In the genomic region with DNA sequence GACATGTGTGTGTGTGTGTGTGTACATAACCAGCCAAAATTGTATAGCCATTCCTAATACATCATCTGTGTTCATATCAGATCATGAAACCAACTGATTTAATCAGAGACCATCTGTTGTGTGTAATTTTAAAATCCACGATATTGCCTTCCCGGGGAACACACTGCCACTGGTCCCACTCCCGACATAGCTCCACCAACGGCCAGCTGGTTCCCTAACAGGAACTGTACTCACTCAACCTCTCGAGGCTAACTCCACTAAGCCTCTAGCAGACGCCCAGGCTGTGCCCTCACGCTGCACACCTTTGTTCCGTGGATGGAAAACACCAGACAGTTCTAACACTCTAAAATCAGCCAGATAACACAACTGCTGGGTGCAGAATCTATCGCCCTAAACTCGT, we compare ENCODE assay signal across 20 mouse cellular contexts. TPM values are rescaled to one million over a fixed set of nuclear protein-coding genes. Genes with fewer than 3 reads are reported as not detected.
DNase-seq lines count a peak whose midpoint lies in the region; ATAC-seq and TF ChIP-seq lines count a peak whose summit lies in the region.
"Had no signal": no experiment of that assay in that cellular context is flagged by ENCODE, and none has a peak within 500 bp of the region (broad histone marks: within the 10 kb centered on the region; RNA-seq: fewer than 3 reads in every experiment).

No protein-coding gene starts in this region.

- H3K4me3 ChIP-seq in forebrain, embryonic 15.5 days = no peak overlapping the region
- no peak overlapping the region for H3K4me3 ChIP-seq in forebrain, embryonic 10.5 days
- no peak overlapping the region for H3K4me3 ChIP-seq in intestine, postnatal 0 days (ENCODE audit: low read depth, low read length)
- H3K4me3 ChIP-seq: heart, embryonic 13.5 days; liver, embryonic 12.5 days; midbrain, embryonic 13.5 days had no signal

- 80% methylated on average over 10 of the region's 10 CpGs for WGBS in forebrain, embryonic 15.5 days
- WGBS in forebrain, embryonic 10.5 days = 86% methylated on average over 10 of the region's 10 CpGs
- 83% methylated on average over 10 of the region's 10 CpGs for WGBS in intestine, postnatal 0 days

- no peak overlapping the region for H3K9ac ChIP-seq in forebrain, embryonic 15.5 days (replicated peaks)
- no peak overlapping the region for H3K9ac ChIP-seq in intestine, postnatal 0 days (ENCODE audit: low read depth, low read length)
- H3K9ac ChIP-seq: heart, embryonic 13.5 days; liver, embryonic 12.5 days; lung, embryonic 14.5 days; midbrain, embryonic 13.5 days had no signal

- no peaks in the 10 kb centered on the region for H3K27me3 ChIP-seq in forebrain, embryonic 15.5 days
- no peaks in the 10 kb centered on the region for H3K27me3 ChIP-seq in forebrain, embryonic 10.5 days (ENCODE audit: poor library complexity, severe bottlenecking)
- H3K27me3 ChIP-seq in intestine, postnatal 0 days (replicated peaks; ENCODE audit: control insufficient read depth, insufficient read depth, low read length) = no peaks in the 10 kb centered on the region
- H3K27me3 ChIP-seq: CH12.LX; heart, embryonic 13.5 days; liver, embryonic 12.5 days; midbrain, embryonic 13.5 days had no signal

- H3K9me3 ChIP-seq in forebrain, embryonic 15.5 days = no peaks in the 10 kb centered on the region
- no peaks in the 10 kb centered on the region for H3K9me3 ChIP-seq in forebrain, embryonic 10.5 days
- no peaks in the 10 kb centered on the region for H3K9me3 ChIP-seq in intestine, postnatal 0 days (ENCODE audit: control insufficient read depth)
- H3K9me3 ChIP-seq: heart, embryonic 13.5 days; liver, embryonic 12.5 days; midbrain, embryonic 13.5 days had no signal

- no peak overlapping the region for H3K4me2 ChIP-seq in forebrain, embryonic 15.5 days (replicated peaks)
- no peak overlapping the region for H3K4me2 ChIP-seq in intestine, postnatal 0 days (replicated peaks; ENCODE audit: low read depth)
- H3K4me2 ChIP-seq: heart, embryonic 13.5 days; liver, embryonic 12.5 days; lung, embryonic 14.5 days; midbrain, embryonic 13.5 days had no signal

- TF ChIP-seq CTCF in intestine, postnatal 0 days (IDR thresholded peaks at IDR 0.05; ENCODE audit: low read depth) = no peak

- DNase-seq in forebrain, embryonic 10.5 days (ENCODE audit: extremely low spot score, low spot score) = no peak
- DNase-seq in frontal cortex, postnatal 10 days (ENCODE audit: low spot score in 2 of 2) = peak; percentile 12 to 16
- DNase-seq in layer of hippocampus, adult 9-11 months = peak; percentile 24
- peak; percentile 48 to 57 for DNase-seq in right cerebral cortex, postnatal 10 days (ENCODE audit: low spot score in 2 of 2)
- DNase-seq in thymus, postnatal 25 days = no peak
- no peak for DNase-seq in spleen, adult 12 weeks (ENCODE audit: low spot score)
- DNase-seq: adrenal gland, adult 2 months; cerebellum, adult 11 months; cerebellum, postnatal 25 days; heart, postnatal 36 days; kidney, adult 2 months; kidney, postnatal 4 days; lung, embryonic 14.5 days; thymus, adult 2 months had no signal

- H3K36me3 ChIP-seq in forebrain, embryonic 15.5 days = no peaks in the 10 kb centered on the region
- H3K36me3 ChIP-seq in forebrain, embryonic 10.5 days (replicated peaks) = no peaks in the 10 kb centered on the region
- H3K36me3 ChIP-seq in intestine, postnatal 0 days (ENCODE audit: control insufficient read depth, insufficient read depth) = no peaks in the 10 kb centered on the region
- H3K36me3 ChIP-seq: heart, embryonic 13.5 days; liver, embryonic 12.5 days; midbrain, embryonic 13.5 days had no signal

- H3K4me1 ChIP-seq in forebrain, embryonic 15.5 days = 0 out of 2 replicates have a peak, but pooled peaks cover 3% of the 10 kb centered on the region
- H3K4me1 ChIP-seq in forebrain, embryonic 10.5 days = no peaks in the 10 kb centered on the region
- no peaks in the 10 kb centered on the region for H3K4me1 ChIP-seq in intestine, postnatal 0 days (replicated peaks; ENCODE audit: control insufficient read depth, insufficient read depth, low read length)
- H3K4me1 ChIP-seq: heart, embryonic 13.5 days; liver, embryonic 12.5 days; midbrain, embryonic 13.5 days had no signal

- ATAC-seq in forebrain, embryonic 15.5 days (replicated peaks) = peak; percentile 34; the same call in 1 of the 2 replicates
- ATAC-seq in intestine, postnatal 0 days = no peak
- ATAC-seq: liver, embryonic 12.5 days; midbrain, embryonic 13.5 days had no signal

- no peak overlapping the region for H3K27ac ChIP-seq in forebrain, embryonic 15.5 days (replicated peaks)
- H3K27ac ChIP-seq in forebrain, embryonic 10.5 days = no peak overlapping the region
- H3K27ac ChIP-seq in intestine, postnatal 0 days (ENCODE audit: low read depth, low read length) = no peak overlapping the region
- H3K27ac ChIP-seq: heart, embryonic 13.5 days; liver, embryonic 12.5 days; midbrain, embryonic 13.5 days had no signal

RNA-seq across cellular contexts. Expression of gene Steap4, which starts 40.2 kb away (rescaled TPM):
- polyA plus RNA-seq in forebrain, embryonic 15.5 days (2015; fragmentation: Nextera tagmentation; extraction: Ambion mirVana) = 0.08 and 0.10 TPM in 2 replicates
- 0.09 and 0.21 TPM in 2 replicates for polyA plus RNA-seq in forebrain, embryonic 10.5 days (2016; fragmentation: Nextera tagmentation; extraction: Ambion mirVana)
- polyA plus RNA-seq in intestine, postnatal 0 days (2015; fragmentation: Nextera tagmentation; extraction: Ambion mirVana) = 1.2 and 2.3 TPM in 2 replicates

RNA-seq across cellular contexts. Expression of gene Sri, which starts 45.4 kb away (rescaled TPM):
- 138 and 140 TPM in 2 replicates for polyA plus RNA-seq in forebrain, embryonic 15.5 days (2015; fragmentation: Nextera tagmentation; extraction: Ambion mirVana)
- 181 and 186 TPM in 2 replicates for polyA plus RNA-seq in forebrain, embryonic 10.5 days (2016; fragmentation: Nextera tagmentation; extraction: Ambion mirVana)
- 322 and 324 TPM in 2 replicates for polyA plus RNA-seq in intestine, postnatal 0 days (2015; fragmentation: Nextera tagmentation; extraction: Ambion mirVana)

Comparison
In these comparisons a context has a peak if more than half of its experiments do, and no peak if none do; other contexts are left out.
1. DNase-seq: peak in frontal cortex, postnatal 10 days (2 of 2), layer of hippocampus, adult 9-11 months (single experiment) and right cerebral cortex, postnatal 10 days (2 of 2); none in forebrain, embryonic 10.5 days (single experiment), thymus, postnatal 25 days (single experiment) and spleen, adult 12 weeks (single experiment).